Mouse (Mus musculus) telencephalon, adult 2 months (tissue): ENCODE measurements at regions not wholly inside any gene's neighbourhood (a gene's known extent, or its start where the extent isn't known, plus 50 kb on each side); places are given as distances from the start of the nearest gene placed in this dataset.

Experiments used
- DNase-seq: peaks from one replicate; pipeline ENCODE4 v3.0.0-alpha.2; 2011; ENCODE audit warnings: low read depth, low spot score

- DNase-seq, result no peak
These were observed 53.9 kb upstream of the Rasgef1b start for GRCm38 (mm10) chr5:99782806-99783205.

DNA sequence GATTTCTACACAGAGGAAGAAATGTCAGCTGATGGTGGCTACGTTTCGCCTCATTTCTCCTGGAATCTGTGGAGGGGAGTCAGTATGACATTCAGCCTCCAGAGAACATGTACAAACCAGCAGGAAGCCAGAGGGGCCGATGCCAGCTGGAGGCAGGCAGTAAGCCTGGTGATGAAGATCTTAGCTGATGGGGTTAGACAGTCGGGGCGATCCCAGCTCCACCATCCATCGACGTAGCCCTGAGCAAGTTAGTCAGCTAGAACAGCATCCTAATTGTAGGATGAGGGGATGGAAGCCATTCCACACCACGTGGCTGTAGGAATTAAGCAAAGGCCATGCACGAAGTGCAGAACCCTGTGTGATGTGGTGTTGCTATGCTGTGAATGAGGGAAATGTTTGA is 57.0 kb upstream of the Rasgef1b start:
- no peak for DNase-seq

GRCm38 (mm10) chr5:99787239-99787638 is 58.4 kb upstream of the Rasgef1b start:
- DNase-seq, result no peak

- DNase-seq, result no peak
These were observed 59.0 kb upstream of the Rasgef1b start for GRCm38 (mm10) chr5:99787665-99788366.

GRCm38 (mm10) chr5:99790733-99791132 is 61.9 kb upstream of the Rasgef1b start:
- DNase-seq, result peak; percentile 3

- DNase-seq, result no peak
These were observed 71.7 kb upstream of the Rasgef1b start for GRCm38 (mm10) chr5:99800543-99800942.

- peak; percentile 4 for DNase-seq
These were observed 73.1 kb upstream of the Rasgef1b start for GRCm38 (mm10) chr5:99801791-99802450.

GRCm38 (mm10) chr5:99826861-99827260 is 79.2 kb upstream of the Vamp9 start:
- DNase-seq, result no peak

GRCm38 (mm10) chr5:99828516-99828915 is 77.5 kb upstream of the Vamp9 start:
- no peak for DNase-seq

- DNase-seq, result no peak
These were observed 67.7 kb upstream of the Vamp9 start for GRCm38 (mm10) chr5:99838236-99838775.

- DNase-seq, result no peak
These were observed 66.4 kb upstream of the Vamp9 start for GRCm38 (mm10) chr5:99839661-99840060.

- no peak for DNase-seq
These were observed 65.2 kb upstream of the Vamp9 start for GRCm38 (mm10) chr5:99840884-99841283.

DNA sequence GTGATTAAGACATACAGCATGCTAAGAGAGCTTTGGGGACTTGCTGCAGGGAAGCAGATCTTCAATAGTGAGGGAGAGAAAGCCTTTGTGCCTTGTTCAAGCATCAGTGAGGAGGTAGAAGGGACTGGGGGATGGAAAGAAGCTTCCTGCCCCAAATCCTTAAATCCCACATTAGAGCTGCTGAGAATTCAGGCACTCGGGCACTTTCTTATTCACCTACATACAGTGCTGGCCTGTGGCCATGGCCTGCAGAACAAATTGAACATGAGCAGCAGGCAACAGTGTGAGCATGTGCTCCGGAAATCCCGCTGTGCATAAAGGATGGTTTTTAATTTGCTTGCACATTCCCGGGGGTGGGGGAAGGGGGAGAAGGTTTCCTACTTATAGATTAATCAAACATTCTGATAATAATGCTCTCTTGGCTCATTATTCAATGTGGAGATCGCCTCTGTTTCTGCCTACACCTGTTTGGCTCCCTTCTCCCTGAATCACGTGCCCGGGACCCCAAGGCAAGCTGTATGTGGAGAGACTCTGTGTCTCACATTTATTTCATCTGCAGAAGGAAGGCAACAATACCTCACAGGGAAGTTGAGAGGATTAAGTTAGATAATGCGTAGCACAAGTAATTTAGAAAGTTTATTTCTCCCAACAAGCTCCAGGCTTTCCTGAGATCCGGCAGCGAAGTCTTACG is 60.3 kb upstream of the Vamp9 start:
- DNase-seq, result no peak

DNA sequence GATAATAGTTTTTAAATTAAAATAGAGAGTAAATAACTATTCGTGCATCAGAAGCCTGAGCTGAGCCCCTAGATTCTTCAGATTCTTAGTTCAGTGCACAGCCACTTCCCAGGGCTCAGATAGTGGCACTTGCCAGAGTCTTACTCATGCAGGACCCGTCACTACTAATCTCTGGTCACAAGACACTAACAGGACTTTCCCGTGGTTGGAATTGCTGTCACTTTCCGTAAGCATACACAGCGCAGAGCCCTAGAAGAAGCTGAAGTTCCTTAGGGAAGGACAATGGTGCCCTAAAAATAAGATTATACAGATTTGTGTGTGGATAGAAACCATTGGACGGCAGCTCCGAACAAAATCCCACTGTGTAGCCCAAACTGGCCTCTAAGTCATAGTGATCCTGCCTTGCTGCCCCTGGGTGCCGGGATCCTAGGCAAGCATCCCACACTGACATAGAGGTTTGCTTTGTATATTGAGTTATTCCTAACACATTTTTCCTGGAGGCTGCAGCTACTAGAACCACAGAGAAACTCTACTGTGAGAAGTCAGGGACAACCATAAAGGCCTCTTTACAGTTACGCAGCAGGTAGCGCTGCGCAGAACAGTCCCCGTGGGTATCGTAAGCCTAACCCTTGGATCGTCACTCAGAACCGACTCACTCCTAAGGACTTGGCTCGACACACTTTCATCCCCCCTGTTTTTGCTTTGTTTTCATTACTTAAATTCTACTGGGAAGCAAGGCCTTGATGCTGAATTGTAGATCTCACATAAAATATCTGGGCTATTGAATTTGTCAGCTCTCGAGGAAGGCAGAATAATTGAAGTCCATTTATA is 57.7 kb upstream of the Vamp9 start:
- no peak for DNase-seq

DNA sequence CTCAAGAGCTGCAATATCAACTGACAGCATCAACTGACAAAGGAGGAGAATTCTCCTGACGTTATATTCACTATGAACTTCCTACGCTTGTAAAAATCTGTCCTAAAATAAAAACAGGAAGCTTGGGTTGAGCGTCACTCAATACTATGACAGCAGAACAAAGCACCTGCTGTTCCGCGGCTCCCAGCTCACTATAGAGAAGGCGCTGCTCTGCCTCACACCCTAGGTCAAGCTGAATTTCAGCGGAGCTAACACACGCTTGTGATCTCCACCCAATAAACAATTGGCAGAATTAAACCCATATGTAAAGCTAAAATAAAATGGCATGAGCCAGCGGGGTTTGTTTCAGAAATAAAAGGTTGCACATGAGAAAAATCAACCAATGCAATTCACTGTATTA is 57.1 kb upstream of the Vamp9 start:
- DNase-seq, result no peak

DNA sequence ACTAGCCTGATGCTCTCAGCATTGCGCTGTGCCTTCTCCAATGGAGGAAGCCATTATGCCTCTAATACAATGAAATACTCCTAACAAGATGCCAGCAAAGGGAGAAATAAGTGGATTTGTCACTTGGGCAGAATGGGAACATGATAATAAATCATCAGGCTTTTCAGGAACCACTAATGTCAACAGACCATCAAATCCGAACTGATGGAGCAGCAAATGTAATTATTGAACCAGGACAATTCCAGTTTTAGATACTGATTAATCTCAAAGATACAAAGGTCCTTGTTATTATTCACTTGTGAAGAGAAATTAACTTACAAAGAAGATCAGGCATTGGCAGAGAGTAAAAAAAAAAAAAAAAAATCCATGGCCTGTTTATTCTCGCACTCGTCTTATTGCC is 53.7 kb upstream of the Vamp9 start:
- no peak for DNase-seq
